Mouse (Mus musculus) ES-CJ7 (cell line): ENCODE measurements around the gene Ccdc97.

Experiments used
- DNase-seq: peaks from one replicate; pipeline ENCODE4 v3.0.0; 2011; ENCODE audit warnings: low read depth, low spot score

The Ccdc97 gene

GRCm38 (mm10) chr7:25720760-25721159 is 1.9 kb upstream of the Ccdc97 start:
- no peak for DNase-seq

DNA sequence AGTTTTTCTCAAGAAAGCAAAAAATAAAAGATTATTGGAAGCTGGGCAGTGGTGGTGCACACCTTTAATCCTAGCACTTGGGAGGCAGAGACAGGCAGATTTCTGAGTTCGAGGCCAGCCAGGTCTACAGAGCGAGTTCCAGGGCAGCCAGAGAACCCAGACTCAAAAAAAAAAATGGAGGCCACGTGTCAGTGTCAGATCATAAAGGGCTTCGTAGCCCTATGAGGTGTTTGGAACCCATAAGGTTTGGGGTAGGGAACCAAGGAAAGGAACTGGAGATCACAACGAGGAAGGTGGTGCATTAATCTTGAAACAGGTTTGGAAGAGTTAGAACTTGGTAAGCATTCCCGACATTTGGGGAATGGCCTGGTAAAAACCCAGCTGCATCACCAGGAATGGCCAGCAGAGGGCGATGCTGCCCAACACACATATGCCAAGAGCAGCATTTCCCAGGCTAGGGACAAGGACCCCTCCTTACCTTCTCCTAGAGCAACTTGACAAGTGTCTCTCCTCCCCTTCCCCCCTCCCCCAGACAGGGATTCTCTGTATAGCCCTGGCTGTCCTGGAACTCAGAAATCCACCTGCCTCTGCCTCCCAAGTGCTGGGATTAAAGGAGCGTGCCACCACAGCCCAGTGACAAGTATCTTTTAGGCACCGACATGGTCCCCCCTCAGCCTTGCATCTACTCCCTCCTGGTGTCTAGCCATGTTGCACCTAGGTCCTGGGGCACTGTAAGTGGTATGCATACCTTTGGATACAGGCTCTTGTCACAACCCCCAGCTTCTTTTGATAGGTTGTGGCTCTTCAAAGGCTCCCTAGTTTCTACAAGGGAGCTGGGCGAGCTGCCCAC is 1.1 kb upstream of the Ccdc97 start:
- peak; percentile 83 for DNase-seq

- DNase-seq: no peak
Observed at GRCm38 (mm10) chr7:25717478-25717877, 1.4 kb downstream of the Ccdc97 start.

- DNase-seq: no peak
Observed at GRCm38 (mm10) chr7:25715731-25716271, 3.1 kb downstream of the Ccdc97 start.

DNA sequence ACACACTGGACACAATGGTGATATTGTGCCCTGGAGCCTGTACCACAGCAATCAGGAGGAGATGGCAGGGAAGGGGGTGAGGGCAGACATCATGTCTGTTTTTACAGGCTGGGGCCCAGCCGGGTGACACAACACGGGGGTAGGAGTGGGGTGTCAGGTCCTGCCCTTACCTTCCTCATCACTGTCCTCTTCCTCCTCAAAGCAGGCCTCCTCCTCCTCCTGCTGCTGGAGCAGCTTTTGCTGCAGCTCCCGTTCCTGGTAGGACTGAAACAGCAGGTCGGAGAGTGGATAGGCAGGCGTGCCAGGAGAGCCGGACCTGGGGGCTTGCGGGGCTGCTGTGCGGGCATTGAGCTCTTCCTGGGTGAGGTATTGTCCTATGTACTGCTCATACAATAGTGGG is 4.3 kb downstream of the Ccdc97 start:
- no peak for DNase-seq

GRCm38 (mm10) chr7:25712801-25713200 is 6.1 kb downstream of the Ccdc97 start:
- no peak for DNase-seq

DNA sequence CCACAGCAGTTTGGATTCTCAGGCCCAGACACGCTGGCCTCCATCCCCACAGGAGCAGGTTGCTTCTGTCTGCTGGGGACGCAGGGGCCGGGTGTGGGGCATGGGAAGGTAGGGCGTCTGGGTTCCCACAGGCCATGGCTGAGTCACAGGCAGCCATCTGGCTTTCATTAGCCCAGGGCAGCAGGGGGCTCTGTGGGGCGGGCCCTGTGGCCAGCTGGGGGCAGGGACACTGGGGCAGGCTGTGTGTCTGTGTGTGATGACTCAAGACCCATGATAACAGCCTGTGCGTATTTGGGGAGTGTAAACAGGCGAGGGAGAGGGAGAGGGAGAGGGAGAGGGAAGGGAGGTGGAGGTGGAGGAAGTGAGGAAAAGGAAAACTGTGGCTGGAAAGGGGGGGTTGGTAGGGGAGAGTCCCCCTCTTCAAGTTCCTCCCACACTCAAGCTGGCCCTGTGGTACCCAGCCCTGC is 7.1 kb downstream of the Ccdc97 start:
- DNase-seq: no peak

DNA sequence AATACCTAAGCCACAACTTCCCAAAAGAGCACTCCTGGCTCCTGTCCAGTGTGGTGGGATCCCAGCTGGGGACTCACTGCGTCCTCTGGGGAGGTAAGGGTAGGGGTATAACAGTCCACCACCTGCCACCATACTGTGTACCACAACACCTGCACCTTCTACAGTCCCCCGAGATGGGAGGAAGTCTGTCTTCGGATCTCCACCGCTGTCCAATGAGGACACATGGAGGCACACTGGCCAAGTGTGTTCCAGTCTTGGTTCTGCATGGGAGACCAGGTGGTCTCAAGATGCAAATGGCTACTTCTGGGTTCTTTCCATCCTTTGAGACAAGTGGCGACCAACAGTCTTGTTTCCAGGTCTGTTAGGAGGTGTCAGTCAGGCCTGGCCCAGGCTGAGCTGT is 7.7 kb downstream of the Ccdc97 start:
- no peak for DNase-seq

GRCm38 (mm10) chr7:25710519-25711130 is 8.3 kb downstream of the Ccdc97 start:
- DNase-seq: no peak

DNA sequence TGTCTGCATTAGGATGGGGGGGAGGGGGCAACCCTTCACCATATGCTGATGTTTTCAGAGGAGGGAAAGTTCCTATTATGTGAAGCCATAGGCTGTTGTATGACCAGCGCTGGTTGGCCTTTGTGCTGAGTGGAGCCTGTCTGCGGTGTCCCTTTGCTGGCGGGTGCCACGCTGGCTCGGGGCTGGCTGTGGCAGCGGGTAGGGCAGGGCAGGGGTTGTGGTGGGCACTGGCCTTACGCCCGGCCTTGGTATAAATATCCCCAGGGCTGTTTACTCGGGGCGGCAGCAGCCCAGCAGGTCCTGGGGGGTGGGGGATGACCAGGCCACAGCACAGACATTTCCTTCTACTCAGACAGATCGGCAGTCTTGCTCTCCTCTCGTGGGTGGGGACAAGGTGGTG is 8.9 kb downstream of the Ccdc97 start:
- no peak for DNase-seq

DNA sequence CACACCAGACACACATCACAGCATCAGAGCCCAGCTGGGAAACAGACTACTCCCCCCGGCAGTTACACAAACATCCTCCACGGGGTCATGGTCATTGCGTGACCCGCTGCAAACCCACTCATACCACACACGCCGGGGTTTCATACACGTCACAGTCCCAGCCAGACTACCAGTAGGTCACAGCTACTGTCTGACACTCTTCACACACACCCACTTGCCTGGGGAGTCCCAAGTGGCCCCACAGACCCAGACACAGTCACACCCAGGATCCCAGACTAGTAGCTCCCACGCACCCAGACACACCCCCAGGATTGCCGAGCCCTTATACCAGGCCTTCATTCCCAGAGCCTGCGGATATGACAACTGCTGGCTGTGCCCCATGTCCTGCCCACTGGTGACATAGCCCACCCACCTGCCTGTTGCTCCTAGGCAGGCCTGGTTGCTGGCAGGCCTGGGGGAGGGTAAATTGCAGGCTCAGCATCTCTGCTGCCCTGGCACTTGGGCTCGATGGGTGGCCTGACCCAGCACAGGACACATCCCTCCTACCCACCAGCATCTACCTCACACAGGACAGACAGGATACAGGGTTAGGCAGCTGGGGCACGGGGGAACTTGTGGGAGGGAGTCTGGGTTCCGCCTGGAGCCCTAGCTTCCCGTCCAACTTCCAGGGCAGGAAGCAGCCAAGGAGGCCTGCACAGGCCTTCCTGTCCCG is 11.2 kb downstream of the Ccdc97 start:
- no peak for DNase-seq

- DNase-seq: no peak
Observed at GRCm38 (mm10) chr7:25706578-25707170, 12.2 kb downstream of the Ccdc97 start.

DNA sequence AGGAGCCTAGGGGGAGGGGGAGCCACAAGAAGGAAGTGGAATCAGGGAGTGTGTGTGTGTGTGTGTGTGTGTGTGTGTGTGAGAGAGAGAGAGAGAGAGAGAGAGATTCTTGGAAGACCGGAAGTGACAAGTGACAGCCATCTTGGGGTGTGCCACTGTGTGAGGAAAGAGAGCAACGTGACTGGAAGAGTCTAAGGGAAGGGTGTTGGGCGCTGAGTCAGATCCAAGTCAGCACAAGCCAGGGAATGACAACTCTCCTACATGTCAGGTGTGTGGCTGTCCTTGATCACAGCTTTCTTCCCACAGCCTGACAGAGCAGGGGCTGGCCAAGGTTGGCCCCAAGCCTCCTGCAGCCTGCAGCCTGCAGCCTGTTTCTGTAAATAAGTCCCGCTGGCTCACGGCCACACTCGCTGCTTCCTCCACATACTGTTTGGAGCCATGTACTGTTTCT is 13.1 kb downstream of the Ccdc97 start:
- DNase-seq: no peak

DNA sequence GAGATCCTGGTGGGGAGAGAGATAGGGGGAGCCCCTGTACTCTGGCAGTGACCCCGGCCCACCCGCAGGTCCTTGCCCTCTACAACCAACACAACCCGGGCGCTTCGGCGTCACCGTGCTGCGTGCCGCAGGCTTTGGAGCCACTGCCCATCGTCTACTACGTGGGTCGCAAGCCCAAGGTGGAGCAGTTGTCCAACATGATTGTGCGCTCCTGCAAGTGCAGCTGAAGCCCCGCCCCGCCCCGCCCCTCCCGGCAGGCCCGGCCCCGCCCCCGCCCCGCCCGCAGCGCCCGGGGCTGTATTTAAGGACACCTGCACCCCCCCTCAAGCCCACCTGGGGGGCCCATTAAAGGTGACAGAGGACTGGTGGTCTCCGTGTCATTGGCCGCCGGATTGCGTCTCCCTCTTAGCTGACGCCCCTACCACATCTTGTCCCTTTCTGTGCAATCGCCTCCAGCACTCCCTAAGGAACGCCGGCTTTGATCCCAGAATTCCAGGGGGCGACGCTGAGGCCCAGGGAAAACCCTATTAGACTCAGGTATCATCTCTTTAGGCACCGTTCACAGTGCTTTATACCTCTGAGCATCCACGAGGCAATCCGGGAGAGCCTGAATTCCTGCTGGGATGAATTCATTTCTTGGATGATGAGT is 14.0 kb downstream of the Ccdc97 start:
- peak; percentile 45 for DNase-seq

DNA sequence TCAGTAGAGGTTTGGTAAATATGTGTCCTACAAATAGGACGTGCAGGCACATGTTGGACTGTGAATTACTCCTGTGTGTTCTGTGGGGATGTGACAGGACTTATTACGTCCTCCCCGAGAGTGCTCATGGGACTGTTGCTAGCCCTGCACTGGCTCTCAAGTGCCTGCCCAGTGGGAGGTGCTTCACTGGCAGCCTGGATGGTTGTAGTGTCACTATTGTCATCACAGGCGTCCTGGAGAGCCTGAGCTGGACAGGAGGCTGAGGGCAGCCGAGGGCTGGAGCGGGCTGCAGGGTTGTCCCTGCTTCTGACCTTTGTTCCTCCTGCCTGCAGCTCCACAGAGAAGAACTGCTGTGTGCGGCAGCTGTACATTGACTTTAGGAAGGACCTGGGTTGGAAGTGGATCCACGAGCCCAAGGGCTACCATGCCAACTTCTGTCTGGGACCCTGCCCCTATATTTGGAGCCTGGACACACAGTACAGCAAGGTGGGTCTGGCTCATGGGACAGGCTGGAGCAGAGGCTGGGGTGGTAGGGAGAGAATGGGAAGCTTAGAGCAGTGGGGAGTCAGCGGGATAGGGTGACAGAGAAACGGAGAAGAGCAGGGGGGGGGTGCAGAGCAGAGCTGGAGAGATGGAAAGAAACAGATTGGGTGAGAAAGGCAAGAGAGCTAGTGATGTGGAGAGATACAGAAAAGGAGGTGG is 14.9 kb downstream of the Ccdc97 start:
- DNase-seq: no peak

DNA sequence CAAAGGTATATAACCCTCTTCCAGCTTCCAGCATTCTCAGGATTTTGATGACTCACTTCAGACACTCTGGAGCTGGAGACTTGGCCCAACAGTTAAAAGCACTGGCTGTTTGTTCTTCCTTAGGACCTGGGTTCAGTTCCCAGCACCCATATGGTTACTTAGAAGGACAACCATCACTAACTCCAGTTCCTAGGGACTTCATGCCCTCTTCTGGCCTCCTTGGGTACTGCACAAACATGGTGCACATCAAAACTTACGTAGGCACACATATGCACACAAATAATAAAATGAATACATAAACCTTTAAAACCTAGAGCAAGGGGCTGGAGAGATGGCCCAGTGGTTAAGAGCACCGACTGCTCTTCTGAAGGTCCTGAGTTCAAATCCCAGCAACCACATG is 16.5 kb downstream of the Ccdc97 start:
- peak; percentile 52 for DNase-seq

DNA sequence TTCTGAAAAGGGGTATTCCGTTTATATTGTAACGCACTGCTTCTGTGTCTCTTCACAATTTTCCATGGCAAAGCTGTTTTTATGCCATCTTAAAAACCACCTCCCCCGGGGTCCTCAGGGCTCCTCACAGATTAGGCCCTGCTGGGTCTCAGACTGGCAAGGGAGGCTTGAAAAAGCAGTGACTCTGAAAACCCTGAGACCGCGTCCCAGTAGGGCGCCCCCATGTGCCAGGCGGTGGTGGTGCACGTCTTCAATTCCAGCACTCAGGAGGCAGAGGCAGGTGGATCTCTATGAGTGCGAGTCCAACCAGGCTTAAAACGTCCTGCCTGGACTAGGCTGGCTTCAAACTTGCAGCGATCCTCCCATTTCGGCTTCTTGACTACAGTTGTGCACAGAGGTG is 18.2 kb downstream of the Ccdc97 start:
- DNase-seq: peak; percentile 61

DNA sequence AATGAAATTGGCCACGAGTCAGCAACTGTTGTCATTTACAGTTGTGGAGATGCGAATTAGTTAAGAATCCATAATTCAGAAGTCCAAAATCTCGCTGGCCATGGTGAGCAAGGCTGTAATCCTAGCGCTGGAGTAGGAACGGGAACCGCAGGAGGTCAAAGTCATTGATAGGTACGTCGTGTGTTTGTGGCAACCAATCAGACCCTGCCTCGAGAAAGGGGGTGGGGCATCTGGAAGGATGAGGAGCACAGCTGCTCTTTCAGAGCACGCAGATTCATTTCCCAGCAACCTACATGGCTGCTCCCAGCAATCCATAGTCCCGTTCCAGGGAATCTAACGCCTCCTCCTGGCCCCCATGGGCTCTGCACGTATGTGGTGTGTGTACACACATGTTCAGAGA is 19.0 kb downstream of the Ccdc97 start:
- DNase-seq: peak; percentile 87

- DNase-seq: no peak
Observed at GRCm38 (mm10) chr7:25694104-25694503, 24.8 kb downstream of the Ccdc97 start.

- DNase-seq: no peak
Observed at GRCm38 (mm10) chr7:25690051-25690450, 28.8 kb downstream of the Ccdc97 start.

- no peak for DNase-seq
Observed at GRCm38 (mm10) chr7:25689603-25690021, 29.3 kb downstream of the Ccdc97 start.
